Mouse (Mus musculus) stomach, embryonic 16.5 days (tissue): ENCODE results near the gene Lingo2. TPM values are rescaled to one million over a fixed set of nuclear protein-coding genes. Genes with fewer than 3 reads are reported as not detected.

Experiments
- ATAC-seq: fragments of 200-750 bp; cut with Nextera tagmentation; 2 replicates; pipeline ENCODE4 v1.8.0; 2017; ENCODE audit warnings: moderate number of reproducible peaks, moderate TSS enrichment; ENCODE audit not compliant: insufficient read depth, low FRiP score
- H3K27ac ChIP-seq: fragments of 300-500 bp; sonication (generic); 2 replicates; pipeline ENCODE4 v1.5.1; 2014; ENCODE audit warnings: low read length
- H3K27me3 ChIP-seq: fragments of 300-500 bp; sonication (generic); 2 replicates; pipeline ENCODE4 v1.6.1; 2014; ENCODE audit warnings: low read length, control low read depth, mixed read lengths; ENCODE audit not compliant: control insufficient read depth, insufficient read depth
- H3K36me3 ChIP-seq: fragments of 300-500 bp; sonication (generic); 2 replicates; pipeline ENCODE4 v1.6.1; 2014; ENCODE audit warnings: low read length; ENCODE audit not compliant: control insufficient read depth, insufficient read depth
- H3K4me1 ChIP-seq: fragments of 300-500 bp; sonication (generic); 2 replicates; pipeline ENCODE4 v1.6.1; 2014; ENCODE audit warnings: low read length, control low read depth, mixed read lengths; ENCODE audit not compliant: control insufficient read depth, insufficient read depth
- H3K4me2 ChIP-seq: fragments of 300-500 bp; sonication (generic); 2 replicates; pipeline ENCODE4 v1.6.1; 2014; ENCODE audit warnings: low read depth, low read length, mixed read lengths
- H3K4me3 ChIP-seq: fragments of 300-500 bp; sonication (generic); replicated peaks from 2 replicates; pipeline ENCODE4 v1.5.1; 2014; ENCODE audit warnings: mild to moderate bottlenecking, low read length
- H3K9ac ChIP-seq: fragments of 300-500 bp; sonication (generic); 2 replicates; pipeline ENCODE4 v1.6.1; 2014; ENCODE audit warnings: low read length
- H3K9me3 ChIP-seq: fragments of 300-500 bp; sonication (generic); replicated peaks from 2 replicates; pipeline ENCODE4 v1.6.1; 2016; ENCODE audit warnings: low read length, control low read depth; ENCODE audit not compliant: control insufficient read depth
- WGBS: fragments of 180-500 bp; shearing (Covaris S2); extraction: QIAGEN DNeasy Blood & Tissue Kit; methylation state at CpG from one replicate; pipeline ENCODE4 v1.1.7; 2014; 5-methylcytosine and 5-hydroxymethylcytosine counted together
- polyA plus RNA-seq: library from polyadenylated mRNA; unstranded; fragments of >200 nt; fragmentation: Nextera tagmentation; extraction: Ambion mirVana; gene quantifications from 2 replicates; pipeline ENCODE4 v1.2.1, GENCODE M21; 2015

Gene Lingo2
- polyA plus RNA-seq, 1 experiment from 2014 or later: 0.72 TPM

- Histone ChIP-seq H3K4me1 (no peaks in the 10 kb centered on the region), H3K27ac (no peak overlapping the region), H3K9ac (no peak overlapping the region), H3K4me3 (no peak overlapping the region), H3K4me2 (no peak overlapping the region), H3K27me3 (no peaks in the 10 kb centered on the region), H3K9me3 (no peaks in the 10 kb centered on the region), H3K36me3 (no peaks in the 10 kb centered on the region)
- no peak for ATAC-seq
- WGBS: 82% methylated on average over 2 of the region's 2 CpGs
Observed at GRCm38 (mm10) chr4:36635666-36636065, 315.9 kb downstream of the Lingo2 start.

- Histone ChIP-seq H3K9me3 (no peaks in the 10 kb centered on the region), H3K4me1 (no peaks in the 10 kb centered on the region), H3K36me3 (no peaks in the 10 kb centered on the region), H3K9ac (no peak overlapping the region), H3K27ac (no peak overlapping the region), H3K4me2 (no peak overlapping the region), H3K27me3 (no peaks in the 10 kb centered on the region), H3K4me3 (no peak overlapping the region)
- 75% methylated on average over 5 of the region's 5 CpGs for WGBS
- no peak for ATAC-seq
Observed at GRCm38 (mm10) chr4:36576801-36577200, 374.7 kb downstream of the Lingo2 start.

GRCm38 (mm10) chr4:36576256-36576655 is 375.3 kb downstream of the Lingo2 start:
- Histone ChIP-seq H3K4me1 (no peaks in the 10 kb centered on the region), H3K36me3 (no peaks in the 10 kb centered on the region), H3K27me3 (no peaks in the 10 kb centered on the region), H3K27ac (no peak overlapping the region), H3K9me3 (no peaks in the 10 kb centered on the region), H3K4me3 (no peak overlapping the region), H3K9ac (no peak overlapping the region), H3K4me2 (no peak overlapping the region)
- WGBS: 75% methylated on average over 3 of the region's 3 CpGs
- no peak for ATAC-seq

- no peak overlapping the region for H3K4me3 ChIP-seq
- 73% methylated on average over 1 of the region's 1 CpGs for WGBS
- no peaks in the 10 kb centered on the region for H3K36me3 ChIP-seq
- H3K27ac ChIP-seq: no peak overlapping the region
- H3K4me2 ChIP-seq: no peak overlapping the region
- no peak for ATAC-seq
- no peaks in the 10 kb centered on the region for H3K27me3 ChIP-seq
- H3K4me1 ChIP-seq: no peaks in the 10 kb centered on the region
- H3K9me3 ChIP-seq: no peaks in the 10 kb centered on the region
- no peak overlapping the region for H3K9ac ChIP-seq
Observed at GRCm38 (mm10) chr4:36566544-36566943, 385.0 kb downstream of the Lingo2 start.

- ATAC-seq: no peak
- H3K4me3 ChIP-seq: no peak overlapping the region
- 49% methylated on average over 1 of the region's 1 CpGs for WGBS
- H3K27ac ChIP-seq: no peak overlapping the region
- no peaks in the 10 kb centered on the region for H3K27me3 ChIP-seq
- H3K4me1 ChIP-seq: no peaks in the 10 kb centered on the region
- H3K36me3 ChIP-seq: no peaks in the 10 kb centered on the region
- H3K9me3 ChIP-seq: no peaks in the 10 kb centered on the region
- H3K4me2 ChIP-seq: no peak overlapping the region
- no peak overlapping the region for H3K9ac ChIP-seq
Observed at GRCm38 (mm10) chr4:36560997-36561396, 390.6 kb downstream of the Lingo2 start.

GRCm38 (mm10) chr4:36540664-36541360 is 410.7 kb downstream of the Lingo2 start:
- no peaks in the 10 kb centered on the region for H3K27me3 ChIP-seq
- WGBS: 37% methylated on average over 2 of the region's 2 CpGs
- H3K36me3 ChIP-seq: no peaks in the 10 kb centered on the region
- no peak overlapping the region for H3K27ac ChIP-seq
- no peaks in the 10 kb centered on the region for H3K9me3 ChIP-seq
- no peak overlapping the region for H3K9ac ChIP-seq
- H3K4me2 ChIP-seq: no peak overlapping the region
- H3K4me3 ChIP-seq: no peak overlapping the region
- no peaks in the 10 kb centered on the region for H3K4me1 ChIP-seq
- no peak for ATAC-seq

- Histone ChIP-seq H3K9ac (no peak overlapping the region), H3K36me3 (no peaks in the 10 kb centered on the region), H3K4me2 (no peak overlapping the region), H3K4me1 (no peaks in the 10 kb centered on the region), H3K9me3 (no peaks in the 10 kb centered on the region), H3K27me3 (no peaks in the 10 kb centered on the region), H3K4me3 (no peak overlapping the region), H3K27ac (no peak overlapping the region)
- 62% methylated on average over 2 of the region's 2 CpGs for WGBS
- ATAC-seq: no peak
Observed at GRCm38 (mm10) chr4:36533895-36534294, 417.7 kb downstream of the Lingo2 start.

GRCm38 (mm10) chr4:36490255-36490654 is 461.3 kb downstream of the Lingo2 start:
- Histone ChIP-seq H3K4me2 (no peak overlapping the region), H3K9me3 (no peaks in the 10 kb centered on the region), H3K4me1 (no peaks in the 10 kb centered on the region), H3K27ac (no peak overlapping the region), H3K9ac (no peak overlapping the region), H3K4me3 (no peak overlapping the region), H3K36me3 (no peaks in the 10 kb centered on the region), H3K27me3 (no peaks in the 10 kb centered on the region)
- 65% methylated on average over 1 of the region's 1 CpGs for WGBS
- ATAC-seq: no peak

GRCm38 (mm10) chr4:36435211-36435610 is 516.3 kb downstream of the Lingo2 start:
- ATAC-seq: no peak
- H3K4me3 ChIP-seq: no peak overlapping the region
- no peaks in the 10 kb centered on the region for H3K27me3 ChIP-seq
- H3K36me3 ChIP-seq: no peaks in the 10 kb centered on the region
- H3K27ac ChIP-seq: no peak overlapping the region
- no peaks in the 10 kb centered on the region for H3K9me3 ChIP-seq
- H3K9ac ChIP-seq: no peak overlapping the region
- H3K4me2 ChIP-seq: no peak overlapping the region
- 81% methylated on average over 3 of the region's 3 CpGs for WGBS
- no peaks in the 10 kb centered on the region for H3K4me1 ChIP-seq
